Mouse (Mus musculus) myocyte (in vitro differentiated cells): ENCODE results near the gene Prkag1. TPM values are rescaled to one million over a fixed set of nuclear protein-coding genes. Genes with fewer than 3 reads are reported as not detected.

Source experiments
- H3K27me3 ChIP-seq: one replicate; pipeline ENCODE4 v1.6.1; 2011; ENCODE audit not compliant: control insufficient read depth, insufficient read depth, insufficient read length
- H3K36me3 ChIP-seq: one replicate; pipeline ENCODE4 v1.6.1; 2011; ENCODE audit not compliant: control insufficient read depth, insufficient read depth
- H3K4me2 ChIP-seq: one replicate; pipeline ENCODE4 v1.6.1; 2011; ENCODE audit warnings: low read depth, control low read depth
- H3K4me3 ChIP-seq: one replicate; pipeline ENCODE4 v1.5.1; 2011; ENCODE audit warnings: mild to moderate bottlenecking, control low read depth, moderate library complexity
- H3K79me2 ChIP-seq: one replicate; pipeline ENCODE4 v1.6.1; 2011; ENCODE audit not compliant: control insufficient read depth, insufficient read depth
- H3ac ChIP-seq: one replicate; pipeline ENCODE4 v1.6.1; 2011; ENCODE audit not compliant: control insufficient read depth, insufficient read length
- CEBPB ChIP-seq: IDR thresholded peaks from 2 replicates; pipeline ENCODE4 v1.6.1; 2011; ENCODE audit warnings: mild to moderate bottlenecking, moderate library complexity; ENCODE audit not compliant: poor library complexity, insufficient read depth, severe bottlenecking
- E2F4 ChIP-seq: IDR thresholded peaks from one replicate; pipeline ENCODE4 v1.6.1; 2011; ENCODE audit warnings: mild to moderate bottlenecking, control low read depth, moderate library complexity; ENCODE audit not compliant: insufficient read depth
- MAX ChIP-seq: IDR thresholded peaks from one replicate; pipeline ENCODE4 v1.6.1; 2011; ENCODE audit warnings: low read depth, mild to moderate bottlenecking, control low read depth
- MYOD1 ChIP-seq, 3 experiments: IDR thresholded peaks; one replicate each; pipeline ENCODE4 v1.6.1; 2011; ENCODE audit warnings: control low read depth in 2 of 3, low read depth in 2 of 3, mild to moderate bottlenecking in 2 of 3, moderate library complexity in 1 of 3; ENCODE audit not compliant: insufficient read length in 2 of 3, control insufficient read depth in 1 of 3
- MYOG ChIP-seq, 3 experiments: IDR thresholded peaks; one replicate each; pipeline ENCODE4 v1.6.1; 2011; ENCODE audit warnings: control low read depth in 2 of 3, low read depth in 2 of 3, mild to moderate bottlenecking in 2 of 3; ENCODE audit not compliant: insufficient read length in 2 of 3, control insufficient read depth in 1 of 3, insufficient read depth in 1 of 3
- POLR2A ChIP-seq: IDR thresholded peaks from one replicate; pipeline ENCODE4 v1.6.1; 2011; ENCODE audit warnings: low read depth, mild to moderate bottlenecking, control low read depth, moderate library complexity; ENCODE audit not compliant: insufficient read length
- POLR2AphosphoS2 ChIP-seq: IDR thresholded peaks from one replicate; pipeline ENCODE4 v1.6.1; 2011; ENCODE audit warnings: low read depth, control low read depth; ENCODE audit not compliant: insufficient read length
- REST ChIP-seq: IDR thresholded peaks from one replicate; pipeline ENCODE4 v1.6.1; 2011; ENCODE audit warnings: mild to moderate bottlenecking, control low read depth, moderate library complexity; ENCODE audit not compliant: insufficient read depth, insufficient read length
- SRF ChIP-seq: IDR thresholded peaks from one replicate; pipeline ENCODE4 v1.6.1; 2011; ENCODE audit warnings: low read depth; ENCODE audit not compliant: control insufficient read depth, insufficient read length
- TCF12 ChIP-seq: IDR thresholded peaks from one replicate; pipeline ENCODE4 v1.6.1; 2011; ENCODE audit warnings: mild to moderate bottlenecking, control low read depth; ENCODE audit not compliant: poor library complexity, insufficient read depth, severe bottlenecking
- TCF3 ChIP-seq: IDR thresholded peaks from one replicate; pipeline ENCODE4 v1.6.1; 2011; ENCODE audit warnings: low read depth, control low read depth; ENCODE audit not compliant: insufficient read length
- USF1 ChIP-seq: IDR thresholded peaks from one replicate; pipeline ENCODE4 v1.6.1; 2011; ENCODE audit warnings: low read depth, mild to moderate bottlenecking, control low read depth, moderate library complexity
- polyA plus RNA-seq: library from polyadenylated mRNA; unstranded; fragments of >200 nt; fragmentation: generic; extraction: Trizol; gene quantifications from one replicate; pipeline ENCODE4 v1.2.1, GENCODE M21; 2012; ENCODE audit warnings: missing spikeins

Gene Prkag1
- polyA plus RNA-seq, 1 experiment, result 99.7 TPM

DNA sequence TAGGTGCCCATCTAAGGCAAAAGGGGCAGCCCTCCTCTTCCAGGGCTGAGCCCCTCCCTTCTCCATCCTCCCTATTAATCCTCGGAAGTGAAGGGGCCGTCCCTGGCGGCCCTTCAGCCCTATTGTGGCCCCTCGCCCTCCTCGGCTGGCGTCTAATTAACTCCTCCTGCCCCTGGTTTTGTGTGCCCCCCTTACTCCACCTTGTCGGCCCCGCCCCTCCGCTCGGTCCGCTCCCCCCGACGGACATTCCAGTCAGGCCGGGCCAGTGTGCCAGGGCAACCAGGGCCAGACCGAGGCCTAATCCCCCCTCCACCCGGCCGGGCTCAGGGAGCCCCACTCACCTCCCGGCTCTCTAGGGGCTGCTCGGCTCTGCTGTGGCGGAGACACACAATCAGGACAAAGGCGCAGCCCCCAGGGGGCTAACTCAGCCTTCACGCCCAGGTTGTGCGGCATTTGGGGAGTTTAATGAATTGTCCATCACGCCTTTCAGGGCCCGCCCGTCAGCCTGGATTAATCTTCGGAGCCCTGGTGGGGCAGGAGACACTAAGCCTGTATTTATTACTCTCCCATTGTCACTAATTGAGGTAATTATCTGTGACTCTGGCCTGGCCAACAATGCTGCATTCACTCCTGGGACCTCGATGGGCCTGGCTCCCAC, 33.4 kb downstream of the Prkag1 start:
- Histone ChIP-seq H3K36me3 (no peaks in the 10 kb centered on the region), H3K27me3 (peaks cover 42% of the 10 kb centered on the region), H3ac (no peak overlapping the region), H3K79me2 (no peaks in the 10 kb centered on the region), H3K4me3 (no peak overlapping the region), H3K4me2 (no peak overlapping the region)
- TF ChIP-seq USF1 (no peak), CEBPB (no peak), POLR2AphosphoS2 (no peak), TCF12 (no peak), MYOD1 (IDR thresholded peaks at IDR 0.05; ENCODE audit: control insufficient read depth in 1 of 3, insufficient read length in 2 of 3, low read depth in 2 of 3) (no peak), MAX (no peak), POLR2A (no peak), REST (no peak), E2F4 (no peak), SRF (no peak), TCF3 (no peak), MYOG (IDR thresholded peaks at IDR 0.05; ENCODE audit: control insufficient read depth in 1 of 3, insufficient read depth in 1 of 3, insufficient read length in 2 of 3, low read depth in 2 of 3) (no peak)

DNA sequence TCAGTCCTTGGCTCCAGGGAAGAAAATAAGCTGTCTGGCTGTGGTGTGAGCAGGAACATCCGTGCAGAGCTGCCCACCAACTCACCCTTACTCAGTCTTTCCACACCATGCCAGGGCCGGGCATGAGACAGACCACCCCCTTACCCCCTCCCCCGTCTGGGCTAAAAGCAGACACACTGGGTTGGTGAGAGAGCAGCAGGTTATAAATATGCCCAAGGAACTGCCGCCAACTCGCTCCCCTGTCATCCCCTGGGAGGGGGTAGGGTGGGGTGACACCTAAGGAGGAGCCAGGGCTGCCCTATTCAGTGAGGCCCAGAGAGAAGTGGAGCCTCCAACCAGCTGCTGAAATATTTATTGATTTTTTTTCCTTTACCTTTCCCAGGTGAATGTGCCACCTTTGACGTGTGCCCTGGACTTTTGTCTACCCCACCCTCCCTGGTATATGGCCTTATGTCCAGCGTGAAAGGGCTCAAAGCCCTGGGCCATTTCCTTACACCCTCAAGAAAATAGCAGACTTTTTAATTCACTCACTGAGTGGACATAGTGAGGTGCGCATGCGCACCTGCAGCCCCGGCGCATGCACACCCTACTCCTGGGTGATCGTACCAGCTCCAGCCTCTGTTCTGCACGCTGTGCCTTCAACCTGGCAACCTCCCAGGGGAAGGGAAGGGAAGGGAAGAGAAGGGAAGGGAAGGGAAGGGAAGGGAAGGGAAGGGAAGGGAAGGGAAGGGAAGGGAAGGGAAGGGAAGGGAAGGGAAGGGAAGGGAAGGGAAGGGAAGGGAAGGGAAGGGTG, 34.3 kb downstream of the Prkag1 start:
- Histone ChIP-seq H3K36me3 (no peaks in the 10 kb centered on the region), H3ac (no peak overlapping the region), H3K4me3 (no peak overlapping the region), H3K27me3 (peaks cover 52% of the 10 kb centered on the region), H3K4me2 (no peak overlapping the region), H3K79me2 (no peaks in the 10 kb centered on the region)
- no peak for TF ChIP-seq SRF
- no peak for TF ChIP-seq MYOG (IDR thresholded peaks at IDR 0.05; ENCODE audit: control insufficient read depth in 1 of 3, insufficient read depth in 1 of 3, insufficient read length in 2 of 3, low read depth in 2 of 3)
- TF ChIP-seq MYOD1 (IDR thresholded peaks at IDR 0.05; ENCODE audit: control insufficient read depth in 1 of 3, insufficient read length in 2 of 3, low read depth in 2 of 3), result no peak
- no peak for TF ChIP-seq REST
- no peak for TF ChIP-seq E2F4
- TF ChIP-seq TCF12, result no peak

DNA sequence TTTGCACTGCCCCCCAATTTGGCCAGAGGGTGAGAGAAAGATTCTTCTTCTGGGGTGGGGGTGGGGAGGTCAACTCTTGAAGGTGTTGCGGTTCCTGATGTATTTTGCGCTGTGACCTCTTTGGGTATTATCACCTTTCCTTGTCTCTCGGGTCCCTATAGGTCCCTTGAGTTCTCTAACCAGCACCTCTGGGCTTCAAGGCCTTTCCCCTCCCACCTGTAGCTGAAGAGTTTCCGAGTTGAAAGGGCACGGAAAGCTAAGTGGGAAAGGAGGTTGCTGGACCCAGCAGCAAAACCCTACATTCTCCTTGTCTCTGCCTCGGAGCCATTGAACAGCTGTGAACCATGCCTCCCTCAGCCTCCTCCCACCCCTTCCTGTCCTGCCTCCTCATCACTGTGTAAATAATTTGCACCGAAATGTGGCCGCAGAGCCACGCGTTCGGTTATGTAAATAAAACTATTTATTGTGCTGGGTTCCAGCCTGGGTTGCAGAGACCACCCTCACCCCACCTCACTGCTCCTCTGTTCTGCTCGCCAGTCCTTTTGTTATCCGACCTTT, 38.1 kb downstream of the Prkag1 start:
- Histone ChIP-seq H3ac (peak overlapping the region; percentile 2), H3K4me2 (peak overlapping the region; percentile 22), H3K27me3 (peaks cover 70% of the 10 kb centered on the region), H3K36me3 (no peaks in the 10 kb centered on the region), H3K79me2 (no peaks in the 10 kb centered on the region), H3K4me3 (no peak overlapping the region)
- no peak for TF ChIP-seq CEBPB
- TF ChIP-seq MYOD1 (IDR thresholded peaks at IDR 0.05; ENCODE audit: control insufficient read depth in 1 of 3, insufficient read length in 2 of 3, low read depth in 2 of 3), result peak in 2 of 3 experiments; percentile 40 to 72
- no peak for TF ChIP-seq POLR2A
- TF ChIP-seq POLR2AphosphoS2, result no peak
- TF ChIP-seq SRF, result no peak

DNA sequence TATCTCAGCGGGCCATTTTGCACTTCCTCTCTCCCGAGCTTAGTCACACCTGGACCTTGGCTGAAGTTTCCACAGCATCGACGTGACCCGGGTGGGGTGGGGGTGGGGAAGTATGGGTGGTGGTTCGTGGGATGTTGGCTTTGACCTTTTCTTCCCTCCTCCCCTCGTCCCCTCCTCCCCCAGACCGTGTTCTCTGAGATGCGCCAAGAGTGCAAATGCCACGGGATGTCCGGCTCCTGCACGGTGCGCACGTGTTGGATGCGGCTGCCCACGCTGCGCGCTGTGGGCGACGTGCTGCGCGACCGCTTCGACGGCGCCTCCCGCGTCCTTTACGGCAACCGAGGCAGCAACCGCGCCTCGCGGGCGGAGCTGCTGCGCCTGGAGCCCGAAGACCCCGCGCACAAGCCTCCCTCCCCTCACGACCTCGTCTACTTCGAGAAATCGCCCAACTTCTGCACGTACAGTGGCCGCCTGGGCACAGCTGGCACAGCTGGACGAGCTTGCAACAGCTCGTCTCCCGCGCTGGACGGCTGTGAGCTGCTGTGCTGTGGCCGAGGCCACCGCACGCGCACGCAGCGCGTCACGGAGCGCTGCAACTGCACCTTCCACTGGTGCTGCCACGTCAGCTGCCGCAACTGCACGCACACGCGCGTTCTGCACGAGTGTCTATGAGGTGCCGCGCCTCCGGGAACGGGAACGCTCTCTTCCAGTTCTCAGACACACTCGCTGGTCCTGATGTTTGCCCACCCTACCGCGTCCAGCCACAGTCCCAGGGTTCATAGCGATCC, 38.9 kb downstream of the Prkag1 start:
- Histone ChIP-seq H3ac (peak overlapping the region; percentile 2), H3K79me2 (no peaks in the 10 kb centered on the region), H3K4me2 (peak overlapping the region; percentile 22), H3K36me3 (no peaks in the 10 kb centered on the region), H3K27me3 (peaks cover 64% of the 10 kb centered on the region), H3K4me3 (no peak overlapping the region)
- TF ChIP-seq TCF12 (no peak), TCF3 (no peak), E2F4 (no peak), USF1 (no peak), MYOG (IDR thresholded peaks at IDR 0.05; ENCODE audit: control insufficient read depth in 1 of 3, insufficient read depth in 1 of 3, insufficient read length in 2 of 3, low read depth in 2 of 3) (peak in 1 of 3 experiments; percentile 35), REST (peak; percentile 9), MAX (no peak), POLR2AphosphoS2 (no peak)
